Mouse (Mus musculus): ENCODE results near the gene Gm10160. TPM values are rescaled to one million over a fixed set of nuclear protein-coding genes. Genes with fewer than 3 reads are reported as not detected.

Gm10160 gene
- polyA plus RNA-seq (2014; fragmentation: Illumina TruSeq; extraction: RNeasy Lipid Tissue Mini Kit (QIAGEN cat#74804); ENCODE audit: low read depth, low replicate concordance), result not detected

DNA sequence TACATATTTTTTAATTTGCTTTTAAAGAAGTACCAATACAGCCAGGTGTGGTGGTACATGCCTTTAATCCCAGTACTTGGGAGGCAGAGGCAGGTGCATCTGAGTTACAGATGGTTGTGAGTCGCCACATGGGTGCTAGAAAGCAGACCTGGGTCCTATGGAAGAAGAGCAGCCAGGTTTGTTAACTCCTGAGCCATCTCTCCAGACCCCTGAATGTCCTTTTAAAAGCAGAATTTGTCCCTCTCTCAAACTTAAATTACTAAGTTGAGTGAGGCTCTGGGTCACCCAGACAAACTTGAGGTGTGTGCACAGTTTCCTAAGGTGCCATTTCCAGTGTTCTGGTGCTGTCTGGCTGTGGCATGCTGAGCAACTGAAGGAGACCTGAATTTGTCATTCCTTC, at the start of gene Gm10160:
Gm10160 (minus strand) TSS at position 101 of the 400 bp plus-strand sequence.

DNA sequence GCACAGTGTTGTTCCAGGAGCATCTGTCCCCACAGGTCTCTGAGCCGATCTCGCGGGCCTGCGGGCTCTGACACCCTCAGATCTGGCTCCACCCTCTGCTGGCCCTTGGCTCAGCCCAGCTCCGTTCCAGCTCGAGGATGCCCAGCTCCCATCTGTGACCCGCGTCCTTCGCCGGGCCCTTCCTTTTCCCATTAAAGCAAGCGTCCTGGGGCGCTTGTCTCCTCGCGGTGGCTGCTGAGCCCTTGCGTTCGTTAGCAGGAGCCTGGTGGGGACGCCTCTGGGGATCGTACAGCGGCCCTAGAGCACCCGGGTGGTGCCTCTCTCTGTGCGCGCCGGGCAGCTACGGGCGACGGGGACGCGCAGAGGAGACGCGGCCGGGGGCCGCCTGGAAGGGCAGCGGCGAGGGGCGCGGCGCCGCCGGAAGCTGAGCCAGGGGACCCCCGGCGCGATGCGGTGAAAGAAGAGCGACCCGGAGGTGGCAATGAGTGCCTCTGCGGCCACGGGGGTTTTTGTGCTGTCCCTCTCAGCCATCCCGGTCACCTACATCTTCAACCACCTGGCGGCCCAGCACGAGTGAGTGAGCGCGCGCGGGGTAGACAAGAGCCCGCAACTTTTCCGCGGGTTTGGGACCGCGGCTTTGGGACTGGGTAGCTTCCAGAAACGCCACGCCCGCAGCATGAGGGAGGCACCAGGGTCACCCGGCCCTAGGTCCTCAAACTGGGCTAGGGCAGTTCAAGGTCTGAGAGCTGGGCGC, 3.6 kb upstream of the Gm10160 start, which contains the start of gene Tm6sf1:
Tm6sf1 (plus strand) TSS at position 34 of the 754 bp plus-strand sequence.

DNA sequence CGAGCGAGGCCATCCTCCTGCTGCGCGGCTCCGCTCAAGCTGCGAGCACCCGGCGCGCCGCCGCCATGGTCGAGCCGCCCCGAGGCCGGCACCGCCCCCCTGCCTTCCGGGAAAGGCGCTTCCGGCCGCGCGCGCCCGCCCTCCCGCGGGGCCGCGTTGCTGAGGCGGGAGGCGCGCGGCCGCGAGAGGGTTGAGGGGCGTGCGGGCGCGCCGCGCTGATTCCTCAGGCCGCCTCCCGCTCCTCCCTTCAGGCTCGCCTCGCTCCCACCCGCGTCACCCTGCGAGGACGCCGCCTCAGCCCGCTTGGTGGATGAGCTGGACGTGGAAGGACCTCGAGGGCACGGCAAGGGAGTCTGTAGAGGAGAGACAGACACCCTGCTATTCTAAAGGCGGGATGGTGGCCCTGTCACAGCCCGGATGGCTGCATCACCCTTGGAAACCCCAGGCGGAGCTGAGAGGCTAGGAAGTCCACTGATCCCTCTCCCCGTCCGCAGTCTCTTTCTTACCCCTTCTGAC, 26.2 kb downstream of the Gm10160 start, which contains the start of gene Btbd1:
Btbd1 (minus strand) TSS at position 53 of the 516 bp plus-strand sequence.

Other genes starting within 250 kb of the Gm10160 start
- gene Homer2, start 148.3 kb downstream of the Gm10160 start, polyA plus RNA-seq (2014; fragmentation: Illumina TruSeq; extraction: RNeasy Lipid Tissue Mini Kit (QIAGEN cat#74804); ENCODE audit: low read depth, low replicate concordance), result 8.6 TPM
- 99.9 TPM for gene Ramac, start 92.9 kb downstream of the Gm10160 start, polyA plus RNA-seq (2014; fragmentation: Illumina TruSeq; extraction: RNeasy Lipid Tissue Mini Kit (QIAGEN cat#74804); ENCODE audit: low read depth, low replicate concordance)
- gene 3110040N11Rik, start 66.3 kb downstream of the Gm10160 start, polyA plus RNA-seq (2014; fragmentation: Illumina TruSeq; extraction: RNeasy Lipid Tissue Mini Kit (QIAGEN cat#74804); ENCODE audit: low read depth, low replicate concordance), result 7.0 TPM
- 92.9 TPM for gene Btbd1, start 26.4 kb downstream of the Gm10160 start, polyA plus RNA-seq (2014; fragmentation: Illumina TruSeq; extraction: RNeasy Lipid Tissue Mini Kit (QIAGEN cat#74804); ENCODE audit: low read depth, low replicate concordance)
- 4.6 TPM for gene Tm6sf1, start 3.2 kb upstream of the Gm10160 start, polyA plus RNA-seq (2014; fragmentation: Illumina TruSeq; extraction: RNeasy Lipid Tissue Mini Kit (QIAGEN cat#74804); ENCODE audit: low read depth, low replicate concordance)
- gene Hdgfl3, start 78.7 kb upstream of the Gm10160 start, polyA plus RNA-seq (2014; fragmentation: Illumina TruSeq; extraction: RNeasy Lipid Tissue Mini Kit (QIAGEN cat#74804); ENCODE audit: low read depth, low replicate concordance), result 1.3 TPM
- 0.13 TPM for gene Bnc1, start 136.5 kb upstream of the Gm10160 start, polyA plus RNA-seq (2014; fragmentation: Illumina TruSeq; extraction: RNeasy Lipid Tissue Mini Kit (QIAGEN cat#74804); ENCODE audit: low read depth, low replicate concordance)

Data from liver, adult 10 weeks (tissue).